Mouse (Mus musculus): ENCODE measurements around the gene Zfp493. TPM values are rescaled to one million over a fixed set of nuclear protein-coding genes. Genes with fewer than 3 reads are reported as not detected.

Gene Zfp493
- total RNA-seq, 2 experiments from 2014 or later: 2.1 to 3.6 TPM

Other genes starting within 250 kb of the Zfp493 start
- gene Zfp748, start 225.9 kb upstream of the Zfp493 start, total RNA-seq (2015): 14.2 and 15.3 TPM in 2 replicates
- 11.5 and 21.2 TPM in 2 replicates for gene Zfp748, start 225.9 kb upstream of the Zfp493 start, total RNA-seq (2017)
- gene Zfp729b, start 170.0 kb upstream of the Zfp493 start, total RNA-seq (2015): 14.6 and 16.7 TPM in 2 replicates
- gene Zfp729b, start 170.0 kb upstream of the Zfp493 start, total RNA-seq (2017): 14.6 and 15.4 TPM in 2 replicates
- 2.3 TPM in 1 of 2 replicates, not detected in the other for gene Gm49345, start 141.9 kb upstream of the Zfp493 start, total RNA-seq (2015)
- gene Gm49345, start 141.9 kb upstream of the Zfp493 start, total RNA-seq (2017): not detected in 2 replicates
- 8.5 and 14.1 TPM in 2 replicates for gene Zfp729a, start 141.9 kb upstream of the Zfp493 start, total RNA-seq (2015)
- 9.3 and 13.5 TPM in 2 replicates for gene Zfp729a, start 141.9 kb upstream of the Zfp493 start, total RNA-seq (2017)
- 12.8 and 14.1 TPM in 2 replicates for gene Zfp738, start 92.6 kb upstream of the Zfp493 start, total RNA-seq (2015)
- 12.1 and 20.7 TPM in 2 replicates for gene Zfp738, start 92.6 kb upstream of the Zfp493 start, total RNA-seq (2017)
- 19.3 TPM in 2 replicates for gene Zfp65, start 50.5 kb upstream of the Zfp493 start, total RNA-seq (2015)
- 12.3 and 20.4 TPM in 2 replicates for gene Zfp65, start 50.5 kb upstream of the Zfp493 start, total RNA-seq (2017)
- gene Zfp85, start 24.5 kb upstream of the Zfp493 start, total RNA-seq (2015): 8.0 and 9.5 TPM in 2 replicates
- gene Zfp85, start 24.5 kb upstream of the Zfp493 start, total RNA-seq (2017): 6.7 and 8.7 TPM in 2 replicates
- gene Zfp273, start 34.0 kb downstream of the Zfp493 start, total RNA-seq (2015): 5.9 and 7.1 TPM in 2 replicates
- gene Zfp273, start 34.0 kb downstream of the Zfp493 start, total RNA-seq (2017): 6.0 and 8.8 TPM in 2 replicates
- gene Gm10037, start 51.4 kb downstream of the Zfp493 start, total RNA-seq (2015): 2.8 TPM in 1 of 2 replicates, not detected in the other
- gene Gm10037, start 51.4 kb downstream of the Zfp493 start, total RNA-seq (2017): 4.9 TPM in 1 of 2 replicates, not detected in the other
- not detected in 2 replicates for gene BC048507, start 83.6 kb downstream of the Zfp493 start, total RNA-seq (2015)
- gene BC048507, start 83.6 kb downstream of the Zfp493 start, total RNA-seq (2017): not detected in 2 replicates

All from megakaryocyte progenitor cell, adult 5-6 weeks (primary cell).